Mouse (Mus musculus): Measurements from ENCODE around the gene Tubb2b.

GRCm38 (mm10) chr13:34116508-34116907, 13.8 kb downstream of the Tubb2b start:
- no peak for TF ChIP-seq POLR2A (IDR thresholded peaks at IDR 0.05; ENCODE audit: control insufficient read depth, low read depth, low read length)
- TF ChIP-seq CTCF (IDR thresholded peaks at IDR 0.05; ENCODE audit: control insufficient read depth, insufficient read depth, insufficient replicate concordance, low read depth, low read length): no peak
